Mouse (Mus musculus): ENCODE results near the gene Zbtb34.

GRCm38 (mm10) chr2:33435036-33435650 lies 4.0 kb upstream of the Zbtb34 start:
- TF ChIP-seq EP300 (optimal IDR thresholded peaks at IDR 0.05) (no peak), CTCF (IDR thresholded peaks at IDR 0.05; ENCODE audit: low read depth) (no peak)

All from stomach, postnatal 0 days (tissue).